Mouse (Mus musculus): Measurements from ENCODE around the gene Zfp940.

DNA sequence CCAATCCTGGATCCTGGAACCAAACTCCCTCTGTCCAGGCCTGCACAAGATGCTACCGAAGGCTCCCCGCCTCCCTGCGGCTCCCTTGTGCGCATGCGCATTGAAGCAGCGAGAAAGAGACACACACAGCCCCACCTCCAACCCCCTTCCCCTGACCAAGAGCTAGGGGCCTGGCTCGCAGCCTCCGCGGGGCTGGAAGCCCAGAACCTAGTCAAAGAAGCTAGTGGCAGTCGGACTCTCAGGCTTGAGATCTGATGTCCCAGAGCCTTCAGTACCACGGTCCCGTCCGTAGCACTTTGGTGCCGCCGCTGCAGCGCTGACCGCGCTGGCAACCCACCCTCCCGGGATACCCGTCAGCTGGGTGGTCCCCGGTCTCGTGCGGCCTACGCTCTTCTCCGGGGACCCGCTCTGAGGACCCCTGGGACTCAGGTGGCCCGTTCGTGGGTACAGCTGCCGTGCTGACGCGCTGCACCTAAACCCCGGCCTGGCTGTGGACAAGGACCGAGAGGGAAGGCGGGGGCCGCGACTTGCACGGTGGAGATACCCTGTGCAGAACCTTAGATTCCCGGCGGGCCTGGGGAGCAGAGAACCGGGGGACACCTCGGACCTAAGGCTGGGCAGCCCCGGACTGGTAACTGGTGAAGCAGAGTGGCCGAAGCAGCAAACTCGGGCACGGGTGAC, 69.5 kb downstream of the Zfp940 start, which contains the start of gene Zfp30:
- no peak for TF ChIP-seq CTCF (IDR thresholded peaks at IDR 0.05; ENCODE audit: low read depth, low read length)
- TF ChIP-seq POLR2A (IDR thresholded peaks at IDR 0.05; ENCODE audit: extremely low read depth, insufficient read depth, low read length) = 0 out of 2 replicates have a peak, but pooled peaks have one; percentile 21

Measured in liver, adult 2 months (tissue).